Mouse (Mus musculus) 3T3-L1 (cell line): ENCODE results near the gene Trim24.

ENCODE experiments used
- DNase-seq: peaks from one replicate; pipeline ENCODE4 v3.0.0-alpha.2; 2015; ENCODE audit warnings: low read depth, low spot score

Trim24 gene

DNA sequence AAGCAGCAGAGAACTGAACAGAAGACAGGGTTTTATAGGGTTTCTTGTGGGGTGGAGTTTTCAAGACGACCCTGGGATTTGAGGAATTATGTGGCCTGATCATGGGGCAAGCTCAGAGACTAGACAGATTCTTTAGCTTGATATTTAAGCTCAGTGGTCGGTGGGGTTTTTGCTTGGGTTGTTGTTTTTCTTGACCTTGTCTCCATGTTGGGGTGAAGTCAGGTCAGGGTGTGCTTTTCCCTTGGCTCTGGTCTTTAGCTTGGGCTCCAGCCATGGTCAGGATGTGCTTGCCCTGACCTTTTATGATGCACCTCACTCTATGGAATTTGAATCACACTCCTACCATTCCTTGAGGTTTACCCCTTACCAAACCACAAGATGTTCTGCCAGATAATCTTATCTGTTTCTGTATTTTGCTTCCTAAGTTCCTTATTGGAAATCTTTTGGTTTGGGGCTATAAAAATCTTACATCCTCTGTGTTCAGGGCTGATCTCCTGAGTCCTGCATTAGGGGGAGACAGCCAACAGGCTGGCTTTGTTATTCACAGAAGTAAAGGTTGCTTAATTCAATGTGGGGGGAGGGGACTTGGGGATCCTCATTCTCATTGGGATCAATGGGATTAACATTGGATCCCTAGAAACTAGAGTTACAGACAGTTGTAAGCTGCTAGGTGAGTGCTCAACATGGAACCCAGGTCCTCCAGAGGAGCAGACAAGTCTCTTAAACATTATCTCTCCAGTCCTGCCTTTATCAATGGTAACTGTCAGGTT lies 6.5 kb upstream of the Trim24 start:
- DNase-seq = peak; percentile 72

DNA sequence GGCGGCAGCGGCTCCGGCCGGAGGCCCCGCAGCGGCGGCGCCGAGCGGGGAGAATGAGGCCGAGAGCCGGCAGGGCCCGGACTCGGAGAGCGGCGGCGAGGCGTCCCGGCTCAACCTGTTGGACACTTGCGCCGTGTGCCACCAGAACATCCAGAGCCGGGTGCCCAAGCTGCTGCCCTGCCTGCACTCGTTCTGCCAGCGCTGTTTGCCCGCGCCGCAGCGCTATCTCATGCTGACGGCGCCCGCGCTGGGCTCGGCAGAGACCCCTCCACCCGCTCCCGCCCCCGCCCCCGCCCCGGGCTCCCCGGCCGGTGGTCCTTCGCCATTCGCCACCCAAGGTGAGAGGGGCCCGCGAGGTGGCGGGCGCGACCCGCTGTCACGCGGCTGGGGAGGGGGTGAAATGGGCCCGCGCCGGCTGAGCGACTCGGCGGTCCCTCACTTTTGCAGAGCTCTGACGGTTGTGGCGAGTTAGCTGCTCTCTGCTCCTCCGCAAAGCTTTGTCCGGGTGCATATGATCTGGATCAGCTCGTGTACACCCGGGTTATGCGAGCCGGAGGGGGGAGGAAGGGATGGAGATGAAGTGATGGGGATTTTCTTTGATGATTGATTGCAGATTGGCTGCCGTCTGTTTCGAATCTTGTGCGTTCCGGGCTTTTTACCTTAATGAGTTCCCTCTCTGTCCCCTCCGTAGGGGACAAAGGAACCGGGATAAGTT lies 683 bp downstream of the Trim24 start:
- peak; percentile 64 for DNase-seq

DNA sequence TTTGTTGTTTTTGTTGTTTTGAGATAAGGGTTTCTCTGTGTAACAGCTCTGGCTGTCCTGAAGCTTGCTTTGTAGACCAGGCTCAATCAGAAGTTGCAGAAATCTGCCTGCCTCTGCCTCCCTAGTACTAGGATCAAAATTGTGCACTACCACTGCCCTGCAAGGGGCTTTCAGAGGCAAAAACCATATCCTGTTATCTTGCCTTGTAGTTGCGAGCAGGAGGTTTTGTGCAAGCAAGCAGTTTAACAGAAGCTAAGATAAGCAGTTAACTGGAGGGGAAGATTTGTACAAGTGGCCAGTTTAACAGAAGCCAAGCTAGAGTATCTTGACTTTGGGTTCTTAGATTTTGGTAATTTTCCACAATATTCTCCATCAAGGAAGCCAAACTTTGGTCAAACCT lies 2.2 kb downstream of the Trim24 start:
- peak; percentile 24 for DNase-seq

DNA sequence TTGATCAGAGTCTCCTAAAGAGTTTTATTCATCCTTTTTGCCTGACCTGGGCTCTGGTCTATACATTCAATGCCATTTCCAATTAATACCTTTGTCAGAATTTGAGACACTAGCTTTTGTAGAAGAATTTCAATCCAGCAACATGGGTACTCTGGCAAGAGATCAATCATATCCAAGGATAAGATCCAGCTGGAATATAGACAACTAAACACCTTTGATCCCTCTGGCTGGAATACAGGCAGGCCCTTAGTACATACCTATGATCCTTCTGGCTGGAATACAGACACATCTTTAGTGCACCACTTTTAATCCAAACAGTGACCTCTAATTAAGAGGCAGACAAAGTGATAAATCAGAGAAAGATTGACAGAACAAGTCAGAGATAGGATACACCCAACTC lies 3.1 kb downstream of the Trim24 start:
- no peak for DNase-seq

DNA sequence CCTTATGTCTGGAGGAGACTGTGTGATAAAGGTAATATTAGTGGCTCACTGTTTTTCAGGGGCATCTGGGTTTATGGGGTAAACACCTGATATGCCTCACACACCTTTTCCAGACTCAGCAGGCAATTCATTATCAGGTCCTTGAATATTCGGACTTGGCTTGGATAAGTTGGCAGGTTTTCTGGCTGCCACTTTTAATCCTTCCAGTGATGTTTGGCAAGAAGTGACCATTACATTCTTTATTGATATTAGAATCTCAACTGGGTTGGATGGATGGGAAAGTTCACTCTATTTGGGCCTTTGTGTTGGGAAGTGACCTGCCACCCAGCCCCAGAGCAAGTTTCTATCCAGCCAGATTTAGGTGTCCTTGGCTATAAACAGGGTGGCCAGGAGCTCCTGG lies 7.6 kb downstream of the Trim24 start:
- no peak for DNase-seq

DNA sequence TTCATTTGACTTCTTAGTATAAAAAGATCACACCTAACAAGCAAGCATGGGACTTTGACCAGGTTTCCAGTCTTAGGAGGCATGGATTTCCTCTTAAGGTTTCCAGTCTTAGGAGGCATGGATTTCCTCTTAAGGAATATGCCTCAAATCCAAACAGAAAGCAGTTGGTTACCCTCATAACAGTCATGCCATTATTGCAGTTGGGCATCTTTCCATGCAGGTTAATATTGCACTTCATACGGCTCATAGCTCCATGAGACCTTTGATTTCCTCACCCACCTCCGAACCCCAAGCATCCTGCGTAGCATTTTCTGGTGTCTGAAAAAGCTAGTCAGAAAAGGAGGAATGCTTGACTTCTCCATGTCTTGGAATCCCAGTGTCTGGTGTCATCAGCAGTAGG lies 10.0 kb downstream of the Trim24 start:
- DNase-seq = no peak

DNA sequence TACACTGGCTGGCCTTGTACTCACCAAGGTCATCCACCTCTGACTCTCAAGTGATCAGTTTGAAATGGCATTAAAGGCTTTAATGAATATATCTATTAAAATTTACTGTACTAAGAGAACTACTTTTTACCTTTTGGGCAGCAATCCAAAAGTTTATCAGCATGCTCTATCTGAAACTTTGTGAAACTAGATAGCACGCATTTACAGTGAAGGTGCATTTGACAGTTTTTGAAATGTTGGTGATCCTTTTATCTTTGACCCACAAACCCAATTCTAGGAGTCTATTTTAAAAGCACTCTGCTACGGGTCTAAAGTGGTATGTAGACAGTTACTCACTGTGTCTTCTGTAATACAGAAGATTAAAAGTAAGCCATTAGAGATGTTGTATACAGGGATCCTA lies 23.0 kb downstream of the Trim24 start:
- no peak for DNase-seq

DNA sequence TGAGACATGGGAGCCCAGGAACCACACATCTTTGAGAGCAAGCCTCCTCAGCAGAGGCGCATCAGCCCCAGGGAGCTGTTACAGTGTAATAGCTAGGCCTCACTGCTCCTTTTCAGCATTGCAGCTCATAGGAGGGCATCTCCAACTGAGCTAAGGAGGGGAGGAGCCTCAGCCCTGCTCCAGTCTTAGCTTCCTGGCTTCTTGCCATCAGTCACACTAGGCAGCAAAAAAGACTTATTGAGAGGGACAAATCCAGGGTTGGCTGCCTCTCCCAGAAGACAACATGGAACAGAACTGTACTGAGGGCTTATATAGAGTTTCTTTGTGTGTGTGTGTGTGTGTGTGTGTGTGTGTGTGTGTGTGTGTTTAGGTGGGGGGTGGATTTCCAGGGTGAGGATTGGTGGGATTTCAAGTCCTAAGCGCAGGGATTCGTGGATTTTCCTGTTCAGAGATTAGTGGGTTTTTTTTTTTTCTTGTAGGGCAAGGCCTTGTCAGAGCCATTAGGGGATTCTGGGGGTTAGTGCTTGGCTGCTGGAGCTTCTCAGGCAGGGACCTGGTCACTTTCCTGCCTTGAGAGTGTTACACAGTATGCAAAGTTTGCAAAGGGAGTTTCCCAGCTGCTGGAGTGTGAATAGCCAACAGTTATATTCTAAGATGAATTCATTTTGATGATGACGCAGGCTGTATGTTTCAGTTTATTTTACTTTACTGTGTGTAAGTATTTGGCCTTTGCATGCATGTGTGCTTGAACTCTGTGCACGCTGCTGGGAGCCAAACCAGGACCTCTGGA lies 25.2 kb downstream of the Trim24 start:
- peak; percentile 35 for DNase-seq

DNA sequence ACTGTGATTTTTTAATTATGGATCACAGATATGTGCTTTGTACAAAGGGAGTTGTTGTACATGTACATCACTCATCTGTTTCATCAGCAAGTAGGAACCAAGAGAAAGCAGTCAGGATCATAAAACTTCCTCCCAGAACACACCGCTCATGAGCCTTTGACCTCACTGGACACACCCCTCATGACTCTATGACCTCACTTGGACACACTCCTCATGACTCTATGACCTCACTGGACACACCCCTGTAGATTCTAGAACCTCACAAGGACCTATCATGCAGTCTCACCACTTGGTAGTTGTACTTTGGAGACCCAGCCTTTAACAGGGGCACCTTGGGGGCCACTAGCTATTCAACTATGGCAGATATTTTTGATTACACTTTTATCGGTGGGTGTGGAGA lies 29.6 kb downstream of the Trim24 start:
- DNase-seq = no peak

DNA sequence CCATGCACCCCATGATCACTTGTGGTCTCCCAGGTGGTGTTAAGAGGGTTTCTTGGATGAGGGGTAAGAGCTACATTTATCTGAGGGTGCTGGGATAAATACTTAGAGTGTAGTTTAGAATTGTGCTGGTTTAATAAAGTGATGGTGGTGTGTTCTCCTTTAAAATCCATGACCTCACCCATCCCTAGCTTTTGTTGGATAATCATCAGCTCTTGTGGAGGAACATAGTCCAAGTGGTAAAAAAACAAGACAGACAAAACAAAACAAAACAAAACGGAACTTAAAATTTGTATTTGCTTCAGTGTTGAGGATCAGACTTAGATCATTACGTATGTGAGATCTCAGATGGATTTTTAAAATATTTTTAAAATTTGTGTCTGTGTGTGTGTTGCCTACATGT lies 31.2 kb downstream of the Trim24 start:
- DNase-seq = no peak

DNA sequence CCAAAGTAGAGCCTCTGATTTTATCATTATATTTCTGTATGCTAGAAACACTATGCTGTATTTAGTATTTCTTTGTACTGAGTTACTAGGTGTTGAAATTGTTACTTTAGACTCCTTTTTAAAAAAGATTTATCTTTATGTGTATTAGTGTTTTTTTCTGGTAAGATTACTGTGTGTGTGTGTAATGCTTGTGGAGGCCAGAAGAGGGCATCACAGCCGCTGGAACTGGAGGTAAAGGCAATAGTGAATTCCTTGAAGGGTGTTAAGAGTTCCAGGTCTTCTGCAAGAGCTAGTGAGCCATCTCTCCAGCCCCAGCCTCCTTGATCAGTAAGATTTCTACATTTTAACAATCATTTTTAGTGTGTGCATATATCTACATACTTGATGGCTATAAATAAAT lies 33.2 kb downstream of the Trim24 start:
- no peak for DNase-seq

DNA sequence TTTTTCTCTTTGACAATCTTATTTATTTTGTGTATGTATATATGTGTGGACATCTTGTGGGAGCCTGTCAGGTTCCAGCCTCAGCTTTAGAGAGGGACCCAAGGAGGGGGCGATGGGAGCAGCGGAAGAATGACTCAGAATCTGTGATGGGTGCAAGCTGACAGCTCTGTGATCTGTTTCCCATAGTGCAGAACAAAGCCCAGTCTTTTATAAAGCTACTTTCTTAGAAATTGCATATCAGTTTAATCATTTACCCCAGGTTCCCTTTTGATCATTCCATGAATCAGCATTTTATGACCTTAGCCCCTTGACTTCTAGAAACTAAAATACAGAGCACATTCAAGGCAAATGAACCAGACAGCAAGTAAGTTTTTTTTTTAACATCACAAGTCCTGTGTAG lies 42.9 kb downstream of the Trim24 start:
- no peak for DNase-seq

DNA sequence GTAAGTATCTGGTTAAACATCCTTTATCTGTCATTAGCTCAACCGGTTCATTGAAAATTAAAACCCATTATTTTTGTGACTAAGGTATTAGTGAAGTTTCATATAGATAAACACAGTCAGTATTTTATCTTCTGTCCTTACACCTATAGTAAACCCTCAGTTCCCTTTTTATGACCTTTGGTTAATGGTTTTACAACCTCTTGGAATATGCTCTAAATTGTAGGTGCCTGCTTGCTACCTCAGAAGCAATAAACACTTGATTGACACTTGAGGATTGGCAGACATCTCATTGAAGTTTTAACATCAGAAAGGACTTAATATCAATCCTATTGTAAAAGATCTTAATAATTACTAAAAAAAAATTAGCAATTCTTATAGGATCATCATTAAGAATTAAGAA lies 54.5 kb downstream of the Trim24 start:
- DNase-seq = no peak

DNA sequence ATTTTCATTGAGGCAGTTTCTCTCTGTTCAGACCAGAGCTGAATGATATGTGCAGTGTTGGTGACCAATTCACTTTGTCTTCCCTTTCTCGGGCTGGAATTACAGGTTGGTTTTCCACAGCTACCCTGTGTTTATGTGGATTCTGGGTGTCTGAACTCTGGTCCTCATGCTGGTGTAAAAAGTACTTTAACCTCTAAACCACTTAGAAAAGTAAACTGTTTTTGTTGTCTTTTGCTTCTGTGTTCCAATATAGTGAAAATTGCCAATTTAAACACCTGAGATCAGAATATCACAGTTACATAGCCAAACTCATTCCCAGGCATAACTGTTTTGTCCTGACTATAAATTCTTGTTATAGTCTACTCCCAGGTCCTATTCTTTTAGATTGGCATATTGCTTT lies 56.1 kb downstream of the Trim24 start:
- DNase-seq = no peak

DNA sequence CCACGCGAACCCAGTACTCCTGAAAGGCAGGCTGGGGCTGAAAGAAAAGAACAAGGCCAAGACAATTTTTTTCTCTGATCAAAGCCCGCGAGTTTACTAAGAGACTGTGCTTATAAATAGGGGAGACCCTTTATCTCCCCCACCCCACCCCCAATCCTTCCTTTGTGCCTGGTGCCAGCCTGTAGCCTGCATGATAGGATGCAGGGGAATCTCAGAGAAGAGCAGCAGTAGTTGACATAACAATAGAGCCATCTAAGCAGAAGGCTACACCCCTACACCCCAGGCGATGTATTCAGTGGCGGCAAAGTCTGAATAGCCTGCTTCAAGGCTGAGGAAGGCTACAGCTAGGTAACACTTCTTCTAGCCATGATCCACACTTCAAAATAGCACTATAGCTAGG lies 65.9 kb downstream of the Trim24 start:
- DNase-seq = no peak

DNA sequence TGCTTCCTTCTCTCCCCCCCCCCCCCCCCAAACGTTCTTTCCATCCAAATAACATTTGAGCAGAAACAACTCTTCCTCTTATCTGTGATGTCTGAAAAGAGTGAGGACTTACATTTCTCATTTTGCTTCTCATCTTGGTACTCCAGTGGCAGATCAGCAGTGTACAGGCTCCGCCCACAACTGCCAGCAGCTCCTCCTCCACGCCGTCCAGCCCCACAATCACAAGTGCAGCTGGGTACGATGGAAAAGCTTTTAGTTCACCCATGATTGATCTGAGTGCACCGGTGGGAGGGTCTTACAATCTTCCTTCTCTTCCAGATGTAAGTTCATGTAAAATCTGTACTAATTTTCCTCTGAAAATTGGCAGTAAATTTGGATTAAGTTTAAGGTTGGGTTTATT lies 80.7 kb downstream of the Trim24 start:
- DNase-seq = no peak

DNA sequence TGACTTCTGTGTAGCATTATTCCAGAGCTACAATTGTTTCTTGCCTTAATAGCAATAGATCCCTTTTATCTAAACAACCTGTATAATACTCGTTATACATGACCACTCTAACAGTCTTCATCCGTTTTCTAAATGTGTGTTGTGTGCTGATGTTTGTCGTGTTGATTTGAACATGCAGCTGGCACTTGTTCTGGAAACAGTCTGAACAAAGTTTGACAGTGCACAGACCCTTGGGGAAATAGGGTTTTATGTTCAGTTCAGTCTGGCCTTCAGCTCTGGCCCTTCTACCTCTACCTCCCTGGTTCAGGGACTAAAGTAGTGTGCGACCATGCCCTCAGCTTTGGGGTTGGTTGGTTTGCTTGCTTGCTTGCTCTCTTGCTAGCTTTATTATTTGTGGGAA lies 96.8 kb downstream of the Trim24 start:
- no peak for DNase-seq

DNA sequence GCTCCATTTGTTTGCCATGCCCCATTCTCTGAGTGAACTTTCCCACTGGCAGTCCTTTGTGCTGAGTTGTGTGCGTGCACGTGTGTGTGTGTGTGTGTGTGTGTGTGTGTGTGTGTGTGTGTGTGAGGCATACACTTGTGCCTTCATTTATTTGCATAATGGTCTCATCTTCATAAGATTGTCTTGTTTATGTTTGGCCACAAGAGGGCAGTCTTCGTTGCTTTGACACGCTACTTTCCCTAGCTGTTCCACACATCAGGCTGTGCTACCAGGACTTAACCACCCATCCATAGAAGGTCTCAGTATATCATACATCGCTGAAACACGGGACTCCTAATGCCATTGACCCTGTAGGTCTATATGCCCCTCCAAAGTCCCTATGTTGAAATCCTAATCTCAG lies 136.8 kb downstream of the Trim24 start:
- peak; percentile 92 for DNase-seq

DNA sequence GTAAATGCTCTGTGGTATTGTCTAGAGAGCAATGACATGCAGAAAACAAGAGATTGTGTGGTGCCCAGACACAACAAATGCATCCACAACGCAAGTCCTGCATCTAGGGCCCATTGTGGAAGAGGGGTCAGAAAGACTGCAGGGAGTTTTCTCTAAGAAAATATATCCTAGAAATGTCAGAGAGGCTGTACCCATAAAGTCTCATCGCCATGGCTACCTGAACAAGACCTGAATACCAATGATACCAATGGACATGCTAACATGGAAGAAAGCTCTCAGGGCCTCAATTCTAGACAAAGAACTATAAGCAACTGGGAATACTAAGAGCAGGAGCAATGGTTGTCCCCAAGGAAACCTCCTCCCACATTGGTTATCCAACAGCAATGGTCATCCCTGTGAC lies 142.2 kb downstream of the Trim24 start:
- DNase-seq = no peak
